Mouse (Mus musculus) heart, adult 2 months (tissue): ENCODE results near the gene Gm20388.

Source experiments
- CTCF ChIP-seq: fragments of 200-600 bp; IDR thresholded peaks from 2 replicates; pipeline ENCODE4 v1.8.1; 2022; ENCODE audit warnings: antibody characterized with exemption, mild to moderate bottlenecking, moderate library complexity
- EP300 ChIP-seq: fragments of 200-500 bp; IDR thresholded peaks from 2 replicates; pipeline ENCODE4 v1.6.1; 2011; ENCODE audit warnings: low read depth, low read length, control low read depth; ENCODE audit not compliant: insufficient read depth
- POLR2A ChIP-seq: fragments of 200-500 bp; IDR thresholded peaks from 2 replicates; pipeline ENCODE4 v1.6.1; 2011; ENCODE audit warnings: mild to moderate bottlenecking, low read depth, low read length, control low read depth; ENCODE audit not compliant: insufficient read depth

GRCm38 (mm10) chr8:121374777-121375176, 1464.1 kb downstream of the Gm20388 start:
- TF ChIP-seq CTCF (no peak), POLR2A (no peak), EP300 (no peak)
